Mouse (Mus musculus): ENCODE measurements around the gene Psme4.

DNA sequence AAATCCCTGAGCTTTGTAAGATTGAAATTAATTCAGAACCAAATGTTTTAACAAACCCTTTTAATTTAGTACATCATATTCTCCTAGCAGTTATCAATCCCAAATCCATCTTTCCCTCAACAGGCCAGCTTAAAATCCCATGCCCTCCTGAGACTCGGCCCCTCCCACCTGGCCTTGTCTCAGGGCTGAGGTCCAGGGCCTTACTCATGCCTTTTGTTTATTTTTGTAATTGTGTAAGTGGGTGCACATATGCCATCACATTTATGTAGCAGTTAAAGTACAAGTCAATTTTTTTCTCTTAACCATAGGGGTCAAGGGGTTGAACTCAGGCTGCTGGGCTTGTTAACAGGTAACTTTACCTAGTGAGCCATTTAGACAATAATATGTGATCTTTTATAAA is 72.8 kb downstream of the Psme4 start:
- no peak for TF ChIP-seq GATA1 (IDR thresholded peaks at IDR 0.05; ENCODE audit: low read length)
- TF ChIP-seq TAL1 (IDR thresholded peaks at IDR 0.05; ENCODE audit: low read length): no peak
